1 mouse cellular context compared by ENCODE assay signal in the genomic region with DNA sequence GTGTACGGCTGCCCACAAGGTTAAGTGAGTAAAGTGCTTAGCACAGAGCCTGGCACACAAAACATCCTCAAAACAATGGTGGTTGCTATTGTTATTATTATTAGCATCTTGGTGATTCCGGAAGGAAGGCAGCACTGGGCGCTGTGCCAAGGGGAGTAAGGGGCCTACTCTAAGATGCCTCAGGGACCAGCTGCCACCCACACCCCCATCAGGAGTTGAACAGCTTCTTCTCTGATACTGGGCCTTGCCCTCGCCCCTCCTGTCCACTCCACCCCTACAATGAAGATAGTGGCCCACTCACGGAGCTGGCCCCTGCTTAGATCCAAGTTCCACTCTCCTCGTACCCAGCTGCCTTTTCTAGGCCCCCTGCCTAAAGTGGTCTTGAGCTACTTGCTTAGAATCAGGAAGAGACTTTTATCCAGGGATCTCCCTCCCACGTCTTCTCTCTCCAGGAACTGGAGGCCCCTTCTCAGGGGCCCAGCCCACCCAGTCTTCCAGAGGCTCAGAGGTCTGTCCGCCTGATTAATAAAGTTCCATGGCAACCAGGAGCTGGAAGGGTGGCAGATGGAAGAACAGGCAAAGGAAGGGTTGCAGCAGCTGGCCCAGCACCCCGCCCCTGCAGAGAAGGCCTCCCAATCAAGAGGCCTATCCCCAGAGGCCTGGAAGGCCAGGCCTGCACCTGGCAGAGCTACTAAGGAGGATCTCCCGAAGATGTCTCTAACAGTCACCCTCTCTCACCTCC.
TF ChIP-seq lines count a peak whose summit lies in the region.

No protein-coding gene starts in this region.

TF ChIP-seq in CH12.LX, 34 proteins besides CTCF, POLR2A, EP300 and RAD21:
- TF ChIP-seq ZC3H11A (IDR thresholded peaks at IDR 0.05; ENCODE audit: low read depth, low read length) (no peak), MXI1 (IDR thresholded peaks at IDR 0.05; ENCODE audit: low read depth, low read length) (no peak), NELFE (IDR thresholded peaks at IDR 0.05; ENCODE audit: low read depth, low read length) (no peak), TBP (conservative IDR thresholded peaks at IDR 0.05; ENCODE audit: low read depth, low read length) (no peak), USF1 (IDR thresholded peaks at IDR 0.05; ENCODE audit: low read depth, low read length) (no peak), IRF4 (IDR thresholded peaks at IDR 0.05; ENCODE audit: low read depth, low read length) (no peak), JUND (conservative IDR thresholded peaks at IDR 0.05; ENCODE audit: low read depth, low read length) (no peak), SIN3A (IDR thresholded peaks at IDR 0.05; ENCODE audit: low read length) (no peak), ETS1 (conservative IDR thresholded peaks at IDR 0.05; ENCODE audit: low read depth, low read length) (no peak), JUN (IDR thresholded peaks at IDR 0.05; ENCODE audit: insufficient read depth, low read depth, low read length) (no peak), CHD2 (IDR thresholded peaks at IDR 0.05; ENCODE audit: low read length) (no peak), NRF1 (IDR thresholded peaks at IDR 0.05; ENCODE audit: low read depth, low read length) (no peak)
